Mouse (Mus musculus): Measurements from ENCODE around the gene Dbx1.

GRCm38 (mm10) chr7:49676627-49677026, 40.0 kb upstream of the Dbx1 start:
- TF ChIP-seq POLR2A (IDR thresholded peaks at IDR 0.05; ENCODE audit: insufficient read length, low read depth) = no peak
- no peak for TF ChIP-seq MYOG (IDR thresholded peaks at IDR 0.05; ENCODE audit: control insufficient read depth in 1 of 3, insufficient read depth in 1 of 3, insufficient read length in 2 of 3, low read depth in 2 of 3)
- no peak for TF ChIP-seq TCF3 (IDR thresholded peaks at IDR 0.05; ENCODE audit: insufficient read length, low read depth)
- no peak for TF ChIP-seq MAX (IDR thresholded peaks at IDR 0.05; ENCODE audit: low read depth)
- no peak for TF ChIP-seq USF1 (IDR thresholded peaks at IDR 0.05; ENCODE audit: low read depth)
- no peak for TF ChIP-seq REST (IDR thresholded peaks at IDR 0.05; ENCODE audit: insufficient read depth, insufficient read length)
- TF ChIP-seq CEBPB (IDR thresholded peaks at IDR 0.05; ENCODE audit: insufficient read depth, poor library complexity, severe bottlenecking) = no peak
